Mouse (Mus musculus): ENCODE results near the gene Tnfrsf13c. TPM values are rescaled to one million over a fixed set of nuclear protein-coding genes. Genes with fewer than 3 reads are reported as not detected.

Gene Tnfrsf13c
- polyA plus RNA-seq, 1 experiment from 2014 or later = 0.09 TPM

- Histone ChIP-seq H3K27me3 (ENCODE audit: insufficient read depth, low read length) (no peaks in the 10 kb centered on the region), H3K36me3 (ENCODE audit: insufficient read depth, low read length) (no peaks in the 10 kb centered on the region), H3K4me1 (replicated peaks; ENCODE audit: insufficient read depth, low read length) (no peaks in the 10 kb centered on the region; the same call in 1 of the 2 replicates), H3K9me3 (replicated peaks; ENCODE audit: low read length) (no peaks in the 10 kb centered on the region), H3K4me2 (ENCODE audit: low read length) (no peak overlapping the region), H3K9ac (ENCODE audit: low read depth, low read length) (no peak overlapping the region), H3K4me3 (replicated peaks; ENCODE audit: low read depth, low read length) (no peak overlapping the region), H3K27ac (no peak overlapping the region)
- no peak for DNase-seq (ENCODE audit: low spot score)
- TF ChIP-seq CTCF (IDR thresholded peaks at IDR 0.05; ENCODE audit: low read depth) = no peak
- WGBS = 68% methylated on average over 11 of the region's 11 CpGs
- ATAC-seq (replicated peaks; ENCODE audit: low FRiP score, low read depth) = no peak
These were observed 7.6 kb upstream of the Tnfrsf13c start for GRCm38 (mm10) chr15:82231591-82232378.

- Histone ChIP-seq H3K4me3 (replicated peaks; ENCODE audit: low read depth, low read length) (no peak overlapping the region), H3K27me3 (ENCODE audit: insufficient read depth, low read length) (no peaks in the 10 kb centered on the region), H3K36me3 (ENCODE audit: insufficient read depth, low read length) (no peaks in the 10 kb centered on the region), H3K9me3 (replicated peaks; ENCODE audit: low read length) (no peaks in the 10 kb centered on the region), H3K9ac (ENCODE audit: low read depth, low read length) (no peak overlapping the region), H3K4me1 (replicated peaks; ENCODE audit: insufficient read depth, low read length) (no peaks in the 10 kb centered on the region; the same call in 1 of the 2 replicates), H3K4me2 (ENCODE audit: low read length) (no peak overlapping the region), H3K27ac (no peak overlapping the region)
- no peak for TF ChIP-seq CTCF (IDR thresholded peaks at IDR 0.05; ENCODE audit: low read depth)
- ATAC-seq (replicated peaks; ENCODE audit: low FRiP score, low read depth) = no peak
- DNase-seq (ENCODE audit: low spot score) = no peak
- WGBS = 69% methylated on average over 4 of the region's 4 CpGs
These were observed 6.9 kb upstream of the Tnfrsf13c start for GRCm38 (mm10) chr15:82231100-82231499.

DNA sequence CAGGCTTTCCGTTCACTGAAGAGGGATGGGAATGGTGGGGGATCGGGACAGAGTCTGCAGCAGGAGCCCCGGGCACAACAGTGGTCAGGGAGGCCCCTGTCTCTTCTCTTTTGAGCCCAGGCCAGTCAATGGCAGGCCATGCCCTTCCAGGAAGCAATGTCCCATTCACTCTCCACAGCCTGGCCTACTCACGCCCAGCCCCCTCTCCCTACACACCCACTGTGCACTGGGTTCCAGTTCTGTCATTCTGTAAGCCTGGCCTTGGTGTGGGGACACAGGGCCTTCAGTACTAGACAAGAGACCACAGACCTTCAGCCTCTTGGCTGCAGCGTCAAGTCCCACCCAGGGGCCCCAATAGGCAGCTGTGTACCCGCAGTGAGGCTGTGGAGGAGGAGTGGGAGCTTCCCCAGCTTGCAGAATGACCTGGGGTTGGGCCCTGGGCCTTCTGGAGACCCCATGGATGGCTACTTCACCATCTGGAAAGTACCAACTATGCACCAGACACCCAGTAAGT is 6.0 kb upstream of the Tnfrsf13c start:
- DNase-seq (ENCODE audit: low spot score) = no peak
- Histone ChIP-seq H3K4me3 (replicated peaks; ENCODE audit: low read depth, low read length) (no peak overlapping the region), H3K36me3 (ENCODE audit: insufficient read depth, low read length) (no peaks in the 10 kb centered on the region), H3K27me3 (ENCODE audit: insufficient read depth, low read length) (no peaks in the 10 kb centered on the region), H3K4me1 (replicated peaks; ENCODE audit: insufficient read depth, low read length) (no peaks in the 10 kb centered on the region; the same call in 1 of the 2 replicates), H3K27ac (no peak overlapping the region), H3K9me3 (replicated peaks; ENCODE audit: low read length) (no peaks in the 10 kb centered on the region), H3K4me2 (ENCODE audit: low read length) (no peak overlapping the region), H3K9ac (ENCODE audit: low read depth, low read length) (no peak overlapping the region)
- TF ChIP-seq CTCF (IDR thresholded peaks at IDR 0.05; ENCODE audit: low read depth) = no peak
- 68% methylated on average over 6 of the region's 6 CpGs for WGBS
- ATAC-seq (replicated peaks; ENCODE audit: low FRiP score, low read depth) = no peak

DNA sequence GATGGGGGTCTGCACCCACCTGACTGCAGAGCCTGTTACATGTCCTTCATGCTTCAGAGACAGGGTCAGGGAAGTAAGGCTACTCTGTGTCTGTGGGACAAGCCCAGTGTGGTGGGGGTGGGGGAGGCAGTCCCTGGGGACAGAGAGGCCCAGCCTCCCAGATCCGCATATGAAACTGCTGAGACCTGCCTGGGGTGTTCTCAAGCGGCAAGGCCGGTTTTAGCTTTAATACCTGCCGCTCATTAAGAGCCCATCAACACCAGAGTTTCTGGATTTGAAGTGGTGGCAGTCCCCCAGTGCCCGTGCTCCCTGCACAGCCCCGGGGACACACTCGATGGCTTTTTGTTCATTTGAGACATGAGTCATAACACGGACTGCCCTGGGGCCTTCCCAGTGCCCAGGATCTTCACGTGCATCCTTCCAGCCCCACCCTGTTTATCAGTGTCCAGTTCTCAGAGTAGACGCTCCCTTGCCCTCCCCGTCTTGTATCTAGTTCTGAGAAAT is 5.4 kb upstream of the Tnfrsf13c start:
- H3K27ac ChIP-seq = no peak overlapping the region
- ATAC-seq (replicated peaks; ENCODE audit: low FRiP score, low read depth) = no peak; the same call in 1 of the 2 replicates
- H3K27me3 ChIP-seq (ENCODE audit: insufficient read depth, low read length) = peaks cover 2% of the 10 kb centered on the region; the same call in 1 of the 2 replicates
- WGBS = 37% methylated on average over 11 of the region's 11 CpGs
- H3K9ac ChIP-seq (ENCODE audit: low read depth, low read length) = no peak overlapping the region
- no peaks in the 10 kb centered on the region; the same call in 1 of the 2 replicates for H3K4me1 ChIP-seq (replicated peaks; ENCODE audit: insufficient read depth, low read length)
- no peak for TF ChIP-seq CTCF (IDR thresholded peaks at IDR 0.05; ENCODE audit: low read depth)
- H3K36me3 ChIP-seq (ENCODE audit: insufficient read depth, low read length) = no peaks in the 10 kb centered on the region
- H3K4me2 ChIP-seq (ENCODE audit: low read length) = no peak overlapping the region
- no peak overlapping the region for H3K4me3 ChIP-seq (replicated peaks; ENCODE audit: low read depth, low read length)
- DNase-seq (ENCODE audit: low spot score) = no peak
- no peaks in the 10 kb centered on the region for H3K9me3 ChIP-seq (replicated peaks; ENCODE audit: low read length)

DNA sequence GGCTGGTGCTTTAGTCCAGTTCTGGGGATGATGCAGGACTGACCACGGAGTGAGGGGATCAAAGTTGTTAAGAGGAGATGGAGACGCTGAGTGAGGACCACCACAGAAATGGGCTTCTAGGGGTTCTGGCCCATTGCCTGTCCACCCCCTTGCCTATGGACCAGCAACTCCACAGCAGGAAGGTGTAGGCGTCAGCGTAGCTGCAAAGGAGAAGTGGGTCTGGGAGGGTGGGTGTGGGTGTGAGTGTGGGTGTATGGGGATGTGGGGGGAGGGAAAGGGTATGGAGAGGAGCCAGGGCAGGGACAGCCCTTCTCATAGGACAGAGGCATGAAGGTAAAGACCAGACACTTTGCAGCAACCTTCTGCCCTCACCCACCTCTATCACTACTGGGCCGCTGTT is 1.6 kb upstream of the Tnfrsf13c start:
- peaks cover 14% of the 10 kb centered on the region; the same call in 1 of the 2 replicates for H3K27me3 ChIP-seq (ENCODE audit: insufficient read depth, low read length)
- 85% methylated on average over 5 of the region's 5 CpGs for WGBS
- no peaks in the 10 kb centered on the region for H3K36me3 ChIP-seq (ENCODE audit: insufficient read depth, low read length)
- H3K9ac ChIP-seq (ENCODE audit: low read depth, low read length) = no peak overlapping the region
- H3K4me1 ChIP-seq (replicated peaks; ENCODE audit: insufficient read depth, low read length) = peaks cover 6% of the 10 kb centered on the region
- H3K4me3 ChIP-seq (replicated peaks; ENCODE audit: low read depth, low read length) = no peak overlapping the region
- DNase-seq (ENCODE audit: low spot score) = no peak
- H3K27ac ChIP-seq = no peak overlapping the region
- H3K4me2 ChIP-seq (ENCODE audit: low read length) = no peak overlapping the region
- no peak for ATAC-seq (replicated peaks; ENCODE audit: low FRiP score, low read depth)
- TF ChIP-seq CTCF (IDR thresholded peaks at IDR 0.05; ENCODE audit: low read depth) = no peak
- H3K9me3 ChIP-seq (replicated peaks; ENCODE audit: low read length) = no peaks in the 10 kb centered on the region

- peak overlapping the region; percentile 59 for H3K4me2 ChIP-seq (ENCODE audit: low read length)
- ATAC-seq (replicated peaks; ENCODE audit: low FRiP score, low read depth) (no peak), DNase-seq (ENCODE audit: low spot score) (no peak)
- H3K9me3 ChIP-seq (replicated peaks; ENCODE audit: low read length) = no peaks in the 10 kb centered on the region
- peaks cover 6% of the 10 kb centered on the region for H3K4me1 ChIP-seq (replicated peaks; ENCODE audit: insufficient read depth, low read length)
- no peak overlapping the region for H3K9ac ChIP-seq (ENCODE audit: low read depth, low read length)
- peaks cover 14% of the 10 kb centered on the region; the same call in 1 of the 2 replicates for H3K27me3 ChIP-seq (ENCODE audit: insufficient read depth, low read length)
- H3K4me3 ChIP-seq (replicated peaks; ENCODE audit: low read depth, low read length) = no peak overlapping the region; the same call in 1 of the 2 replicates
- no peak overlapping the region for H3K27ac ChIP-seq
- no peak for TF ChIP-seq CTCF (IDR thresholded peaks at IDR 0.05; ENCODE audit: low read depth)
- WGBS = 45% methylated on average over 7 of the region's 7 CpGs
- no peaks in the 10 kb centered on the region for H3K36me3 ChIP-seq (ENCODE audit: insufficient read depth, low read length)
These were observed 540 bp upstream of the Tnfrsf13c start for GRCm38 (mm10) chr15:82224602-82225215.

Data from kidney, postnatal 0 days (tissue).